Mouse (Mus musculus): ENCODE measurements around the gene Bcor.

Bcor gene

DNA sequence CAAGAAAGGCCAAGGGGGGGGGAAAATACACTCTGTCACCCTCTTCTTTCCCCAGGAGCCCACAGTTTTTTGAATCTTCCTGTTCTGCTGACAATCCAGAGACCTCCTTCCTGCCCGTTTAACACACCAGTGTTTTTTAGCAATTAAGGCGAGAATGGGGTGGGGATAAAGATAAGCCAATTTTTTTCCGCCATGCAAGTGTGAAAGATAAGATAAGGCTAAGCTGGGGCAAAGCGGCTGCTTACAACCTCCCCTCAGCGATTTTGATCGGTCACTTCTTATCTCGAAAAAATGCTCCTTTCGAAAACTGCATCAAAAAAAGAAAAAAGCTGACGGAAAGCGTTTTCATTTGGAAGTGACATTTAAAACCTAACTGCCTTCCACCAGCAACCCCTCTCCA, 74.2 kb downstream of the Bcor start:
- no peak for DNase-seq

GRCm38 (mm10) chrX:12085290-12085689, 74.9 kb downstream of the Bcor start:
- no peak for DNase-seq

GRCm38 (mm10) chrX:12084698-12085097, 75.5 kb downstream of the Bcor start:
- no peak for DNase-seq

- DNase-seq, result no peak
Measured at GRCm38 (mm10) chrX:12083631-12084030, 76.5 kb downstream of the Bcor start.

DNA sequence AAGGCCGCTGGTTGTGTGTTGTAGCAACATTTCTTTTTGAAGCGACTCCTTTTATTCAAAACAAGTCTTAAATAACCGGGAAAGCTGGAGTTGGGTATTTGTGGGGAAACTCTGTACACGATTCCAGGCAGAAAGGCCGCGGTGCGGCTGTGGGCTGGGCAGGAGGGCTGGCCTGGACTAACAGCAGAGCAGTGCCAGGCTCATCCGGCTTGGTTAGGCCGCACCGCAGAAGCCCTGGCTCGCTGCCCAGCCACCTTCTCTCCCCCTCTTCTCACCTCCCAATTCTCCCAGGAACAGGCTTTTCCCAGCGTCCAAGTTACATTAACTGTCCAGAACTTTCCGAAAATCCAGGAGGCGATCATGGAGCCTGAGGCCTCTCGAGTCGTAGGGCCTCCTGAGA, 77.4 kb downstream of the Bcor start:
- no peak for DNase-seq

DNA sequence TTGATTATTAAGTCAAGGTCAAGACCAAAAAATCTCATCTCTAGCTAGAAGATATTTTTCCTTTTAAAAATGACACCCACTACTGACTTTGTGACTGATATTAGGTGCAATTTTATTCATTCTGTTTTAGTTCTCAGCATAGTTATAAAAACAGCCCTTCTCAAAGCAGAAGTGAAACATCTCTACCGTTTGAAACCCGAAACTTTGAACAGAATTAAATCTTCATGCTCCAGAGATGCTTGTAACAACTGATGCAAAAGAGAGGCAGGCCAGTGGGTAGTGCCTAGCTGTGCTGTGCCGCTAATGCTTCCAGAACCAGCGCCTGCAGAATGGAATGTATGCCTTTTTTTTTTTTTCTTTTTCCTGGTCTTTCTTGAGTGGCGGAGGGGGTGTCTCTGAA, 78.0 kb downstream of the Bcor start:
- no peak for DNase-seq

DNA sequence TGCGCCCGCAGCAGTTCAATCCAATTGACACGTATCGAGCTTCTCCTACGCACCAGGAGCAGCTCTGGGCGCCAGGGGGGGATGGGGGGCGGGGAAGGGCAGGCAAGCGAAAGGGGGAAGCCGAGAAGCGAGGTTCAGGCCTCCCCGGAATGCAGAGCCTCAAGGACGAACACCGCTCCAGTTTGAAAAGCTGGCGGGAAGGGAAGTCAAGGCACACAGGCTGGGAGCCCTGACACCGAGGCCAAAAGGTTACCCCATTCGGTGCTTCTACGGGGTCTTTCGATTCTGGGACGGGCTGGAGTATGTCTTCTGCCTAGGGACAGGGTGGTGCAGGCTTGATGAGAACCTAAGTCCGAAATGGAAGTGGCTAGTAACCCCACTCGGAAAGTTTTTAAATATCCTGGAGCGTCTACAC, 78.4 kb downstream of the Bcor start:
- DNase-seq, result no peak

DNA sequence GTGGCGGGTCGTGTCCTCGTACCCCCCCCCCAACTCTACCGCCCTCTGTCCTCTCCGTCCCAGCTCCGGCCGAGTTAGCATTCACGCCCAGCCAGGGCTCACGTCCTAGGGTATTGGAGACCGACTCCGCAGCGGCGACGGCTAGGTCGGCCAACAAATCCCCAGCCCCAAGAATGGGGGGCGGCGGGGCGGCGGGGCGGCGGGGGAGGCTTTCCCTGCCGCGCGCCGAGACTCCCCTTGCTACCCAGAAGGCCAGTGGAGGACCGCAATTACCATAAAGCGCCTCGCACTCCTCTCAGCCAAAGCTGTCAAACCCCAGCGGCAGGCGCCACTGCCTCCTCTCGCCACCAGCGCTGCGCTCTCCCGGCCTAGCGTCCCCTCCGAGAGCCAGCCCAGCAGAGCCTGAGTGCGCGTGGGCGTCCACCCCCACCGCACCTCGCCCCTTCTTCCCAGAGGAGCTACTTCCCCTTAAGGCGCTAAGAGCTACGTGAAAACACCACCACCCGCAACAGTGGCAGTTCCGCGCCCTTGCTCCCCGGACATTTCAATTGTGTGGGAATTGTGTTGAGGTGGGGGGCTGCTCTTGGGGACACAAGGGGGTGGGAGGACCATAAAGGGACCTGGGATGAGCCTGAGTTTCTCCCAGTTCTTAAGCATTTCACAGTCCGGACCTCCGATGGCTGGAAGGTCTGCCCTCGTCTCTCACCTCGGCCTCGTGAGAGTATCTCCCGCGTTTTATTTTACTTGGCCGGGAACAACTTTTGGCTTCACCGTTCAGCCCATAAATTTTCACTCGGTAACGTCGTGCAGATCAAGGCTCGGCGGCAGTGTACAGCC, 79.0 kb downstream of the Bcor start:
- DNase-seq, result peak; percentile 25

DNA sequence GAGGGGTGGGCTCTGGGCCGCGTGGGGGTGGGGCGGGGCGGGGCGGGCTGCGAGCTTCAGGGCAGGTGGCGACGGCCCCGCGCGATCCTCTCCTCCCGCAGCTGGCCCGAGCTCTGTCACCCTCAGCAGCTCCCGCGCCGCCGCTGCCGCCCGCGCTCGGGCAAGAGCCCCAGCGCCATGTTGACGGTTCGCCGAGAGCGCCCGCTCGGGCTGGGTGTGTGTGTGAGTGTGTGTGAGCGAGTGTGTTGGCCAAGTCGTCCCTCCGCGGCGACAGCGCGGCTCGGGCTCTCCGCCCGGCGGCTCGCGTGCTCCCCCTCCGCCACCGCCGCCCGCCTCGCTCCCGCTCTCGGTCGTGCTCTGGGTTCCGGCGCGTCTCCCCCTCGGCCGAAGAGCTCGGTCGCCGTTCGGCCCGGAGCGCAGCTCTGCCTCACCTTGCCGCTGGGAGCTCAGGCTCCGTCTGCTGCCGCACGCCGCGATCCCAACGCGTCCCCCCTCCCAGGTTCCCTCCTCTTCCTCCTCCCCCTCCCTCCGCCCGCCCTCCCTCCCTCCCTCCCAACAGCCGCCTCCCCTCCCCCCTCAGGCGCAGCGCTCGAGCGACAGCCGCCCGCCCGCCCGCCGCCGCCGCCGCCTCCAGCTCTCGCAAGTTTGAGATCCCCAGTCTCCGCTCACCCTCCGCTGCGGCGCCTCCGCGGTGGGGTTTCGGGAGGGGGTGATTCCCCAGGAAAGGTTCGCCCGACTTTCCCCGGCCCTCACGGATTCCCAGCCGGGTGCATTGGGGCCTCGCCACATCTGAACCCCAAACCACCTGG, 79.9 kb downstream of the Bcor start:
- DNase-seq, result peak; percentile 57

GRCm38 (mm10) chrX:12079309-12080094, 80.7 kb downstream of the Bcor start:
- peak; percentile 32 for DNase-seq

GRCm38 (mm10) chrX:12079059-12079308, 81.2 kb downstream of the Bcor start:
- DNase-seq, result no peak

- DNase-seq, result peak; percentile 22
Measured at GRCm38 (mm10) chrX:12078195-12079058, 81.7 kb downstream of the Bcor start.

GRCm38 (mm10) chrX:12077601-12077980, 82.6 kb downstream of the Bcor start:
- DNase-seq, result no peak

DNA sequence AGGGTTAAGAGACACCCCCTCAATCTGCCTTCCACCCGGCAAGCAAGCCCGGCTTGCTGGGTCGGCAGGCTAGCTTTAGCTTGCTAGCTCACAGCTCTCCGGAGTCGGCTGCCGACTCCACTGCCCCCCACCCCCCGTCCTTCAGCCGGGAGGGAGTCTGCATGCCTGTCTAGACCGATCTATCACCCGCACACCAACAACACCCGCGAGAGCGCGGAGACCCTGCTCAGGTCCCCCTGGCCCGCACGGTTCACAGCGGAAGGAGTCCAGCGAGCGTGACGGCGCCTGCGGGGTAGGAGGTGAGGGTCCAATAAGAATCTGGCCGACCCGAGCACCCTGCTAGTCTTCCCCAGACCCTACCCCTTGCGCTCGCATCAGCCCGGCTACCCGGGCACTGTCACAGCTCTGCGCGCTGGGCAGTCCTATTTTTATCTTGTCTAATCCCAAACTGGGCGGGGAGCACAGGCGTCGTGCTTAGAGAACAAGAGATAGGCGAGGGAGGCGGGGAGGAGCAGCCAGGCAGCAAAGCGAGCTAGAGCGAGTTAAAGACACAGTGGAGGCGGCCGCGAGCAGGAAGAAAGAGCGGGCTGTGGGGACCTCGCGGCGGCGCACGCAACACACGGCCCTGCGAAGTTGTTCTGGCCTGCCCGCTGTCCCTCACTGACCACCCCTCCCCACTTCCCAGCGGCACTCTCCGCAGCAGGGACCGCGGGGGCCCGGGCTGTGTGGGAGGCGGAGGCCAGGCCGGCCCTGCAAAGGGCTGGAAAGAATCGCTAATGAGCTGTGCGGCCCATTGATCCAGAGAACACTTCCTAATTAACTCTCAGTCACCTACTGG, 83.2 kb downstream of the Bcor start:
- DNase-seq, result peak; percentile 46

DNA sequence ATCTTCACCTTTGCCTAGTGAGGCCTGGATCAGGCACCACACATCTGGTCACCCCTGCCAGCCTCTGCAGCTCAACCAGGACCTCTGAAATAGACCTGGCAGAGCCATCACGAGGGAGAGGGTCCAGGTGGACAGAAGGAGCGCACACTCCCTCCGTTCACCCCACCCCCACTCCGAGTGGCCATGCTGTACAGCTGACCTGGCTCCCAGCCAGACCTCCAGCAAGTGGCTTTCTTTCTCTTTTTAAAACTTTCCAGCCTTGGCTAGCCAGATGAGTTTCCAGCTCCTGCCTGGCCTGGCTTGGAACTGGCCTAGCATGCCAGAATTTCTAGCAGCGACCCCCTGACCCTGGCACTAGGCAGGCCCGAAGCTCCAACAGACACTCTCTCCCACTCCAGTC, 87.4 kb downstream of the Bcor start:
- peak; percentile 54 for DNase-seq

- no peak for DNase-seq
Measured at GRCm38 (mm10) chrX:12068978-12069724, 91.0 kb downstream of the Bcor start.

- DNase-seq, result no peak
Measured at GRCm38 (mm10) chrX:12067851-12068510, 92.2 kb downstream of the Bcor start.

DNA sequence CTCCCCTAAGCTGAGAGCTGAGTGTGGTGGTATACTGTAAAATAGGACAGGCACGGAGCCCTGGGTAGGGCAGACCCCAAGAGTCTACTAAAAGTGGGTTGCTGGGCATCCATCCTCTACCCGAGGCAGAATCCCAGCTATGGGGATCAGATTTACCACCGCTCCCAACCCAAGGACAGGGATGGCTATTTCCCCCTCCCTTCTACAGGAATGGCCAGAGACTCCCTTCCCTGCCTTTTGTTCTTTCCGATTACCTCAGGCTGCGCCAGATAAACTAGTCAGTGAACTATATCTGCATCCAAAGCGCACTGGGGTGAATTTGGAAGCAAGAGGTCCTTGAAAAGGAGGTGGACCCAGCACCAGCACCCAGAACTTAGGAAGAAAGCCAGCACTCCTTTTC, 93.1 kb downstream of the Bcor start:
- DNase-seq, result no peak

- no peak for DNase-seq
Measured at GRCm38 (mm10) chrX:12065782-12066181, 94.4 kb downstream of the Bcor start.

DNA sequence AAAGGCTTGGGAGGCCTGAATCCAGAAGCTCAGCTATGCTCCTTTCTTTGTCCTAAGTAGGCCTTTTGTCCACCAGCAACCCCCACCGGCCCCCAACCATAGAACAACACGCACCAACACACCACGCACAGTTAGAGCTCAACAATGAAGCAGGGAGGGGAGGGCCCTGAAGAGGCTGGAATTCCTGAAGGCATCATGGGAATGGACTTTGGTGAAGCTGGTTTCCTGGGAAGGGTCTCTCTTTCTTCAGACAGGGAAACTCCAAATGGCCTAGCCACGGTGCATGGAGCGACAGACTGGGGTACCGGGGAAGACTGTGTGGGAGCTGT, 97.3 kb downstream of the Bcor start:
- no peak for DNase-seq
